Mouse (Mus musculus) CH12.LX (cell line): ENCODE results near the gene Duoxa2.

Experiments used
- CTCF ChIP-seq, 2 experiments: IDR thresholded peaks in 1 of 2; conservative IDR thresholded peaks in 1 of 2; 2 replicates each; pipeline ENCODE4 v1.5.1; 2011 to 2012; ENCODE audit warnings: low read depth in 2 of 2, low read length in 2 of 2, improper control_type of control experiment in 1 of 2, inconsistent platforms in 1 of 2, mild to moderate bottlenecking in 1 of 2, moderate library complexity in 1 of 2
- ZC3H11A ChIP-seq: IDR thresholded peaks from 2 replicates; pipeline ENCODE4 v1.6.1; 2012; ENCODE audit warnings: low read depth, mild to moderate bottlenecking, inconsistent platforms, low read length, improper control_type of control experiment

DNA sequence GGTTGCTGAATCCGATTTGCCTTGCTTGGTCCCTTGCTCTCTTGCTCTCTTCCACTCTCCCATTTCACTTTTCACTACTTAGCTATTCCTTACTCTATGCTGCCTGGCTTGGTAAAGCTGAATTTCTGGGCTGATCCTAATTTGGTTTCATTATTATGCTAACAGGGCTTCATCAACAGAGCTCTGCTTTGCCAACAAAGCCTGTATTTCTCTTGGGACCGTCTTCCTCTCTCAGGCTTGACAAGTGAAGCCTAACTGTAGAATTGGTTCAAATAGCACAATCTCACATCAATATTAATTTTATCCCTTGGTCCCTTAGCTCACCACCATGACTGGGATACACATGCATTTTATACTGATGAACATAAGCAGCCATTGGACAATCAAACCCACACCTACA is 12.9 kb downstream of the Duoxa2 start:
- TF ChIP-seq ZC3H11A, result no peak
- TF ChIP-seq CTCF (conservative IDR thresholded peaks at IDR 0.05 in 1 of 2, IDR thresholded peaks at IDR 0.05 in 1 of 2; ENCODE audit: low read depth in 2 of 2, low read length in 2 of 2), result no peak
